9 mouse cellular contexts compared by ENCODE assay signal in genomic region chr8:27677143-27678106, GRCm38 (mm10).
A peak's percentile ranks its signal among the peaks of the same experiment; 100 is the strongest.
DNase-seq lines count a peak whose midpoint lies in the region; ATAC-seq and TF ChIP-seq lines count a peak whose summit lies in the region.
"Had no signal": no experiment of that assay in that cellular context is flagged by ENCODE, and none has a peak within 500 bp of the region (broad histone marks: within the 10 kb centered on the region; RNA-seq: fewer than 3 reads in every experiment).

No protein-coding gene starts in this region.

- peak; percentile 74 for TF ChIP-seq CTCF in Patski (IDR thresholded peaks at IDR 0.05)

- 33% methylated on average over 13 of the region's 13 CpGs for WGBS in hindbrain, embryonic 10.5 days
- 42% methylated on average over 13 of the region's 13 CpGs for WGBS in limb, embryonic 10.5 days

- H3K36me3 ChIP-seq in hindbrain, embryonic 10.5 days: no peaks in the 10 kb centered on the region
- H3K36me3 ChIP-seq in limb, embryonic 10.5 days: no peaks in the 10 kb centered on the region
- H3K36me3 ChIP-seq: embryonic facial prominence, embryonic 15.5 days had no signal

- peak; percentile 24 to 34 for DNase-seq in left cerebral cortex, adult 18-20 months (ENCODE audit: low spot score in 2 of 2)
- DNase-seq in left cerebral cortex, adult 11 months (ENCODE audit: low spot score): no peak
- no peak for DNase-seq in Patski (ENCODE audit: low read depth, low spot score)
- peak; percentile 76 for DNase-seq in embryo, embryonic 10 days (ENCODE audit: low spot score)
- DNase-seq in hindbrain, embryonic 10.5 days (ENCODE audit: low spot score): peak; percentile 38
- peak; percentile 38 for DNase-seq in limb, embryonic 10.5 days (ENCODE audit: low spot score)
- DNase-seq in retina, embryonic 14.5 days (ENCODE audit: low spot score): peak; percentile 77
- no peak for DNase-seq in urinary bladder, postnatal 25 days (ENCODE audit: low spot score)

- H3K4me1 ChIP-seq in hindbrain, embryonic 10.5 days (replicated peaks): peaks cover 8% of the 10 kb centered on the region; the same call in 1 of the 2 replicates
- H3K4me1 ChIP-seq in limb, embryonic 10.5 days: 0 out of 2 replicates have a peak, but pooled peaks cover 6% of the 10 kb centered on the region
- H3K4me1 ChIP-seq: embryonic facial prominence, embryonic 15.5 days had no signal

- CTCF ChIA-PET in Patski (lab: Charles Lee): interaction anchor here (1.5 kb wide), 1 partner anchor 10 kb away, joined by 4 read pairs; no protein-coding TSS in a partner anchor

- POLR2A ChIA-PET in Patski (lab: Charles Lee): interaction anchor here (0.6 kb wide), 1 partner anchor 924 kb away, joined by 3 read pairs; no protein-coding TSS in a partner anchor

- H3K4me3 ChIP-seq in hindbrain, embryonic 10.5 days: no peak overlapping the region
- H3K4me3 ChIP-seq in limb, embryonic 10.5 days: no peak overlapping the region
- H3K4me3 ChIP-seq: embryonic facial prominence, embryonic 15.5 days had no signal

- in situ Hi-C loops in Patski (cut with MboI; ENCODE audit: low pct_unique_long_range_greater_than_20kb): no loop called here

- no peaks in the 10 kb centered on the region for H3K9me3 ChIP-seq in hindbrain, embryonic 10.5 days
- no peaks in the 10 kb centered on the region for H3K9me3 ChIP-seq in limb, embryonic 10.5 days (replicated peaks)
- H3K9me3 ChIP-seq: embryonic facial prominence, embryonic 15.5 days had no signal

- H3K27me3 ChIP-seq in Patski: no peaks in the 10 kb centered on the region
- H3K27me3 ChIP-seq in hindbrain, embryonic 10.5 days (ENCODE audit: insufficient read depth, poor library complexity, severe bottlenecking): no peaks in the 10 kb centered on the region
- no peaks in the 10 kb centered on the region for H3K27me3 ChIP-seq in limb, embryonic 10.5 days (ENCODE audit: low read depth, poor library complexity, severe bottlenecking)
- H3K27me3 ChIP-seq: embryonic facial prominence, embryonic 15.5 days had no signal

- ATAC-seq in Patski: no peak

- H3K27ac ChIP-seq in hindbrain, embryonic 10.5 days: no peak overlapping the region
- no peak overlapping the region for H3K27ac ChIP-seq in limb, embryonic 10.5 days
- H3K27ac ChIP-seq: embryonic facial prominence, embryonic 15.5 days had no signal

Comparison
In these comparisons a context has a peak if more than half of its experiments do, and no peak if none do; other contexts are left out.
1. DNase-seq: peak in left cerebral cortex, adult 18-20 months (2 of 2), embryo, embryonic 10 days (single experiment), hindbrain, embryonic 10.5 days (single experiment), limb, embryonic 10.5 days (single experiment) and retina, embryonic 14.5 days (single experiment); none in left cerebral cortex, adult 11 months (single experiment), Patski (single experiment) and urinary bladder, postnatal 25 days (single experiment).